9 mouse cellular contexts compared by ENCODE assay signal in the genomic region with DNA sequence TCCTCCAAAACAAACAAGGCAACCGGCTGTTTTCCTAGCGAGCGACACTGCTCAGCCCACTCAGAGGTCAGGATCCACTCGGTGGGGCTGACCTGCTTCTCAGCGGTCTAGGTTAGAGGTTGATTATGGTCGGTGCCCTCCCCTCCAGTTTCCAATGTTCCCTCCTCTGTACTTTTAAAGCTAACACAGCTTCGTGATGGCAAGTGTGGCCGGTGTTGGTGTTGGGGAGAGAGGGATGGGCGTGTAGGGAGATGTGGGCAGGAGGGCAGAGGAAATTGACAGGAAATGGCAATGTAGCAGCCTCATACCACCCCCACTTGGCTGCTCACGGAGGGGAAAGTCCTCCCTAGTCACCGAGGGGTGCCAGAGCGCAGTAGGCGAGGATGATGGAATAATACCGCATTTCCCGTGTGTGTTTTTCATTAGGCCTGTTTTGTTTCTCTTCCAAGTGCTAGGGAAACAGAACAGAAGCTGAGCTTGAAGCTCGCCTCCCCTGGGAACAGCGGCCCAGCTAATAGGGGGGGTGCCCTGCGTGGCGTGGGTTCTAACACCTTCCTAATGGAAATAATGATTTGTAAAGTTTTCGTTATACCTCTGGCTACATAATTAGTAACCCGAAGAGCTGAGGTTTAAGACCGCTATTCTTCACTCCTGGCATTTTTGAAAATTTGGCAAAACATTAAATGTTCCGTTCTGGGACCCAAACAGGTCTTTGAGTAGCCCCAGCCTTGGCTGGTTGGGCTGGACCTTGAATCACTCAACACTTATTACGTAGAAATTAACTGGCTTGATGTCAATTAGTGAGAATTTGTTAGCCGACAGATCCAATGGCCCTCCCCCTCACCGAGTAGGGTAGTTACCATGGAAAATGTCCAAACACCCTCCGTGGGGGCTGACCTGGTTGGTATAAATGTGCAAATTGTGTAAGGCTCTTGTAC.
A peak's percentile ranks its signal among the peaks of the same experiment; 100 is the strongest.
DNase-seq lines count a peak whose midpoint lies in the region; ATAC-seq and TF ChIP-seq lines count a peak whose summit lies in the region.
"Had no signal": no experiment of that assay in that cellular context is flagged by ENCODE, and none has a peak within 500 bp of the region (broad histone marks: within the 10 kb centered on the region; RNA-seq: fewer than 3 reads in every experiment).

No protein-coding gene starts in this region.

- H3K4me1 ChIP-seq in forebrain, postnatal 0 days (ENCODE audit: insufficient read depth), result no peaks in the 10 kb centered on the region
- H3K4me1 ChIP-seq in limb, embryonic 15.5 days, result peaks cover 24% of the 10 kb centered on the region

- H3K36me3 ChIP-seq in forebrain, postnatal 0 days (ENCODE audit: insufficient read depth), result no peaks in the 10 kb centered on the region
- H3K36me3 ChIP-seq in limb, embryonic 15.5 days, result no peaks in the 10 kb centered on the region

- 54% methylated on average over 27 of the region's 27 CpGs for whole genome bisulfite sequencing in forebrain, postnatal 0 days
- WGBS in limb, embryonic 15.5 days, result 28% methylated on average over 27 of the region's 27 CpGs

- no peaks in the 10 kb centered on the region for H3K27me3 ChIP-seq in forebrain, postnatal 0 days (ENCODE audit: insufficient read depth, low read length)
- no peaks in the 10 kb centered on the region for H3K27me3 ChIP-seq in limb, embryonic 15.5 days

- H3K27ac ChIP-seq in forebrain, postnatal 0 days (ENCODE audit: low read depth, low read length), result no peak overlapping the region
- peak overlapping the region; percentile 77 for H3K27ac ChIP-seq in limb, embryonic 15.5 days

- H3K9me3 ChIP-seq in forebrain, postnatal 0 days (ENCODE audit: low read length), result no peaks in the 10 kb centered on the region
- H3K9me3 ChIP-seq in limb, embryonic 15.5 days, result no peaks in the 10 kb centered on the region

- H3K4me3 ChIP-seq in forebrain, postnatal 0 days (ENCODE audit: low read depth, low read length), result no peak overlapping the region
- peak overlapping the region; percentile 14 for H3K4me3 ChIP-seq in limb, embryonic 15.5 days
- H3K4me3 ChIP-seq: erythroblast, embryonic 14.5 days had no signal

- intact Hi-C loops in left cerebral cortex, postnatal 4 days (cut with DNase I), result no loop called here
- intact Hi-C loops in left cerebral cortex, postnatal 14 days (cut with DNase I), result no loop called here

- no peak; the same call in 1 of the 2 replicates for ATAC-seq in forebrain, postnatal 0 days
- ATAC-seq in limb, embryonic 15.5 days (ENCODE audit: insufficient number of reproducible peaks, low FRiP score, low TSS enrichment, low read depth), result peak; percentile 76

- no peak for TF ChIP-seq CTCF in forebrain, postnatal 0 days (IDR thresholded peaks at IDR 0.05; ENCODE audit: low read depth)

- H3K9ac ChIP-seq in forebrain, postnatal 0 days, result no peak overlapping the region
- no peak overlapping the region for H3K9ac ChIP-seq in limb, embryonic 15.5 days

- peak overlapping the region; percentile 27 for H3K4me2 ChIP-seq in forebrain, postnatal 0 days (ENCODE audit: low read depth)
- peak overlapping the region; percentile 40 for H3K4me2 ChIP-seq in limb, embryonic 15.5 days

- DNase-seq in left cerebral cortex, postnatal 4 days, result peak; percentile 9
- DNase-seq in left cerebral cortex, postnatal 14 days (ENCODE audit: low spot score in 2 of 2), result no peak
- DNase-seq in forebrain, postnatal 0 days, result peak; percentile 21
- DNase-seq in kidney, adult 9 months, result peak; percentile 33
- no peak for DNase-seq in frontal cortex, postnatal 14 days (ENCODE audit: low spot score in 2 of 2)
- no peak for DNase-seq in T-cell, adult 2 months (ENCODE audit: low spot score)
- no peak for DNase-seq in left cerebral cortex, adult 8-10 months (ENCODE audit: low spot score in 2 of 2)

Comparison
In these comparisons a context has a peak if more than half of its experiments do, and no peak if none do; other contexts are left out.
1. DNase-seq: peak in left cerebral cortex, postnatal 4 days (single experiment), forebrain, postnatal 0 days (single experiment) and kidney, adult 9 months (single experiment); none in left cerebral cortex, postnatal 14 days (0 of 2), frontal cortex, postnatal 14 days (0 of 2), T-cell, adult 2 months (single experiment) and left cerebral cortex, adult 8-10 months (0 of 2).